Mouse (Mus musculus): ENCODE data around the gene Tbp.

The Tbp gene

GRCm38 (mm10) chr17:15499656-15500394 lies at the start of gene Tbp, which contains the start of gene Psmb1:
Tbp (plus strand) TSS chr17:15499888.
Psmb1 (minus strand) TSS chr17:15499751.
- DNase-seq: peak; percentile 99

- DNase-seq: no peak
Measured at GRCm38 (mm10) chr17:15455203-15455602, 44.5 kb upstream of the Tbp start.

- DNase-seq: no peak
Measured at GRCm38 (mm10) chr17:15456595-15456994, 43.1 kb upstream of the Tbp start.

GRCm38 (mm10) chr17:15459761-15460160 lies 39.9 kb upstream of the Tbp start:
- no peak for DNase-seq

GRCm38 (mm10) chr17:15461921-15462495 lies 37.7 kb upstream of the Tbp start:
- DNase-seq: no peak

- DNase-seq: peak; percentile 78
Measured at GRCm38 (mm10) chr17:15467669-15468068, 32.0 kb upstream of the Tbp start.

DNA sequence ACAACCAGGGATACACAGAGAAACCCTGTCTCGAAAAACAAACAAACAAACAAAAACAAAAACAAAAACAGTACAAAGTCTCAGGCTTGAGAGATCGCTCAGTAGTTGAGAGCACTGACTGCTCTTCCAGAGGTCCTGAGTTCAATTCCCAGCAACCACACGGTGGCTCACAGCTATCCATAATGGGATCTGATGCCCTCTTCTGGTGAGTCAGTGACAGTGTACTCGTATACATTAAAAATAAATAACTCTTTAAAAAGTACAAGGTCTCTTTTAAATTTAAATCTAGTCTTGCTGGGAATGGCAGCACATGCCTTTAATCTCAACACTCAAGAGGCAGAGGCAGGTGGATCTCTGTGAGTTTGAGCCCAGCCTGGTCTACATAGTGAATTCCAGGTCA lies 27.0 kb upstream of the Tbp start:
- DNase-seq: no peak

- DNase-seq: no peak
Measured at GRCm38 (mm10) chr17:15490542-15490941, 9.1 kb upstream of the Tbp start.

GRCm38 (mm10) chr17:15497882-15498752 lies 1.6 kb upstream of the Tbp start:
- peak; percentile 96 for DNase-seq

DNA sequence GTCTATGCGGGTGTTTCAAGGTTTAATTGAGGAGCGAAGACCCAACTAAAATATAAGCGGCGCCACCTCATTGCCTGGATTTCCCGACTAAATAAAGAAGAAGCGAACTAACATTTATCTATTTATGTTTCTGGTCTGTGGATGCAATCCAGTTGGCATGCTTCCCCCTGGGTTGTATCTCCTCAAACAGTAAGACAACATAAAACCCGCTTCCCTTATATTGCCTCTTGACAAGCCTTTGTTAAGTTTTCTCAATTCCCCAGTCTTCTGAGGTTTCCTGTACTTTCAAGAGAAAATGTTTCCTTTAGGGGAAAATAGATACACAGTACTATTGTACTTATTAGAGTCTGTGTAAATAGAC lies 955 bp upstream of the Tbp start:
- peak; percentile 2 for DNase-seq

GRCm38 (mm10) chr17:15510694-15511093 lies 11.0 kb downstream of the Tbp start:
- DNase-seq: no peak

- no peak for DNase-seq
Measured at GRCm38 (mm10) chr17:15517776-15518175, 18.1 kb downstream of the Tbp start.

- DNase-seq: no peak
Measured at GRCm38 (mm10) chr17:15518186-15518585, 18.5 kb downstream of the Tbp start.

GRCm38 (mm10) chr17:15518766-15519165 lies 19.1 kb downstream of the Tbp start:
- no peak for DNase-seq

DNA sequence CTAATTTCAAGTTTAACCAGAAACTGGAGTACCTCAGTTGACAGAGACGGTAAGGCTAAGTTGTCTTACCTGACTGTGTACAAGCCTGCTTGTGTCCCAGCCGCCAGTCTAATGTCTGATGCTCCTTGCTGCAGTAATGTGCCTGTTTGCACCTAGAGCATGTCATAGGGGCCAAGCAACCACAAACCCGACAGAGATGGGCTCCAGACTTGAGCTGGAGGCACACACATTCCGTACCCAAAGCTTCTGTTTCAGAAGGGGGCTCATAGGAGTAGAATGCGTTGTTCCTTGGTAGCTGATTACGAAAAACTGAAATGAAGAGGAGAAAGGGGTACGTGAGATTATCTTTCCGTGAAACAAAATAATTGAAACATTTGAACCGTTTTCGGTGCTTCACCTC lies 26.6 kb downstream of the Tbp start:
- DNase-seq: no peak

DNA sequence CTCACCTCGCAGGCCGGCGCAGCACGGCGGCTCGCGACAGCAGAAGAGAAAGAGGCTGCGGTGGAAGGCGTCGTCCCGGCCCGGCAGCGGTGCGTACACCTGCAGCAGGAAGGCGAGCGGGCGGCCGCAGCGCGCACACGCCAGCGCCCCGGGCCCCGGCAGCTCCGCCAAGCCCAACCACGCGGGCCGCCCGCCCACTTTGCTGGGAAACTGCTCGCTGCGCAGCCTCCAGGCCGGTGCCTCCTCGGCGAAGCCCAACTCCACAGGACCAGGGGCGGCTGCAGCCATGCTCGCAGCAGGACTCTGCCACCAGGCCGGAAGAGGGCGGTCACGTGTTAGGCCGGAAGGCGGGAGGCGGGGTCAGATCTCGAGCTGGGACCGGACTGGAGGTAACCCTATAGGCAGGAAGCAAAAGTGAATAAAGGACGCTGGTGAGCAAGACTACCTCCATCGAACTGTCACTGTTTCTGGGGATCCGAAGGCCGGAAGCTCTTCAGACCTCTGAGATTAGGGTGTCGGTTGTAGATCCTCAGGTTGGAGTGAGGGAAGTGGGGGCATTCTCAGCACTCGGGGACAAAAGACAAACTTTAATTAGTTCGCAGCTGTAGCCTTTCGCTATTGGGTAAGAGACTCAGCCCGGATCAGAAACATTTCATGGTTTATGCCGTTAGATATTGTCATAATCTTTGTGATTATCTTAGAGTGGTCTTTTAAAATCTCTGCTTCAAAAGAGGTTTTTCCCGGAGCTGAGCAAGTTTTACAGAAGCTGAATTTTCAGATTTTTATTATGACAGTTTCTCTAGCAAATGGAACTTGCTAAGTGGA lies 27.5 kb downstream of the Tbp start, which contains the start of gene Pdcd2:
Gene Pdcd2, minus strand, starts transcription at position 316 of the 825 bp plus-strand sequence.
- peak; percentile 98 for DNase-seq

- no peak for DNase-seq
Measured at GRCm38 (mm10) chr17:15527811-15528136, 28.1 kb downstream of the Tbp start.

DNA sequence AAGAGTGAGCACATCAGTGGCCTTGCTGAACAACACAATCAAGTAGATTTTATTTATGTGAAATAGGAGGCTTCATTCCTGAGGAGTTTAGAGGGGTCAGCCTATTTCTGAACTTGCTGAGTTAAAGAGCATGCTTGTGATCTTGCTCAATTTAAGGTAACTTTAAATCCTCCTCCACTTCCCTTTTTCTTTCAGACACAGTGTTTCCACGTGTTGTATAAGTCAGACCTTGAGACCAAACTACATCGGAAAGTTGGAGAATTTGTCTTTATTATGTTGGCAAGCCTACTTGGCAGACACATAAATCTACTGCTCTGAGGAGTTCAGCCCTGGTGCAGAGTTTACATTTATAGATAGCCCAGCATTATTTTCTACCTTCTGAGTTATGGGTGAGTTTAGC lies 29.2 kb downstream of the Tbp start:
- no peak for DNase-seq

- DNase-seq: peak; percentile 74
Measured at GRCm38 (mm10) chr17:15530141-15530540, 30.5 kb downstream of the Tbp start.

- no peak for DNase-seq
Measured at GRCm38 (mm10) chr17:15535162-15535800, 35.6 kb downstream of the Tbp start.

- DNase-seq: no peak
Measured at GRCm38 (mm10) chr17:15535943-15536342, 36.3 kb downstream of the Tbp start.

- no peak for DNase-seq
Measured at GRCm38 (mm10) chr17:15536457-15536904, 36.8 kb downstream of the Tbp start.
